Mouse (Mus musculus) lung, adult 18-20 months (tissue): Measurements from ENCODE around the gene Ube2b.

Experiments
- DNase-seq, 2 experiments: peaks; one replicate each; pipeline ENCODE4 v3.0.0; 2022; ENCODE audit warnings: mixed read lengths in 2 of 2

Gene Ube2b

DNA sequence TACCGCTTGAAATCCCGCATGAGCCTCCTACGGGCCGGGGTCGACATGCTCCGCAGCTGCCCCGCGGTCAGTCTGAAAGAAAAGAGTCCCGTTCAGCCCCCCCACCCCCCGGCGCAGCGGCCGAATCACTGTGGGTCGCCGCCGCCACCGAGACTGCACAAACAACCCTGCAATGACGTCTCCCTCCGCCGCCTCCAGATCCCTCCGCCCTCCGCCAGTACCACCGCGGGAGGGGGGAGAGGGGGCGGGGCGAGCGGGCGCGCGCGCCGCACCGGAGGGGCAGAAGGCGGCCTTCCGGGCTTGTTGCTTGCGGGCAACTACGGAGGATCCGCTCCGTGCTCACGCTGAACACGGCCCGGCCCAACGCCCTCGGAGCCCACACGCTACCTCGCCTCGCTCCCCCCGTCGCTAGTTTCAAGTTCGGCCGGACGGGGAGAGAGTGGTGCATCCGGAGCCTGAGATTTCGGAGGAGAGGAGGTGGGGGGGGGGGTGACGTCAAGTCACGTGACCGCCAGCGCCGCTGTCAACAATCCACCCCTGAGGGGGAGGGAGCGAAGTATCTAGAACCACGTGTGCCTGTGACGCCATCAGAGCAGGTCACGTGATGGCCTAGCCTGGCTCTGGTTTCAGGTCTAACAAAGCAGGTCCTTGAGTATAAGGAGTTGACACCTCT, at the start of gene Ube2b:
Ube2b (minus strand) TSS at position 473 of the 673 bp plus-strand sequence.
- peak; percentile 97 to 98 for DNase-seq

DNA sequence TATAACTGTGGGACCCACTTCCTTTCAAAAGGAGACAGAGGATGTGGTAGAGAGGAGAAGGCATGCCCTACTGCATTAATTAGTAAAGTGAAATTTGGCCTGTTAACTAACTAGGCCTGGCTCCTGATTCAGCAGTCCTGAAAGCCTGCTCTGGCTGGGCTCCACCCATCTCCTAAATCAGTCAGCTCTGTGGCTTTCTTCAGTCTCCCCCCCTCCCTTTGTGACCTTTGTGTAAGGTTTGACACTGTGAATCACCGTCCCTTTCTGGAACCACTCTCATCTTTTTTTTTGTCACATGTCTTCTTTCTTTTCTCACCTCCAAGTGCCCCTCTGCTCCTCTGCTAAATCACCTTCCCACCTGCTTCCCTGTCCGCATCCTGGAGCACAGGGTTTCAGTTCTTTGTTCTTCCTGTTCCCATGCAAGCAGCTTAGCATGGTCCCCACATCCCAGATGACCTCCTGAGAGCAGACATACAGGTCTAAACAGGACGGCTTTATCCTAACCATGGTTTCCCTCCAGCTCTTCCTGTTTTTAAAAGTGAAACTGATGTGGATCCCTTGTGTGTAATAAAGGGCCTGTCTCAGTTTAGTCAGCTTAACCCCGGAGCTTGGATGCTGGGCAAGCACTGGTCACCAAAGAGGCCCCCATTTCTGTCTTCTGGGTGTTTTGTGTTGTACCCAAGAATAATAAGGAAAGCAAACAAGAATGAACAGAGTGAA, 46.0 kb upstream of the Ube2b start:
- peak in 1 of 2 experiments; percentile 9 for DNase-seq

DNA sequence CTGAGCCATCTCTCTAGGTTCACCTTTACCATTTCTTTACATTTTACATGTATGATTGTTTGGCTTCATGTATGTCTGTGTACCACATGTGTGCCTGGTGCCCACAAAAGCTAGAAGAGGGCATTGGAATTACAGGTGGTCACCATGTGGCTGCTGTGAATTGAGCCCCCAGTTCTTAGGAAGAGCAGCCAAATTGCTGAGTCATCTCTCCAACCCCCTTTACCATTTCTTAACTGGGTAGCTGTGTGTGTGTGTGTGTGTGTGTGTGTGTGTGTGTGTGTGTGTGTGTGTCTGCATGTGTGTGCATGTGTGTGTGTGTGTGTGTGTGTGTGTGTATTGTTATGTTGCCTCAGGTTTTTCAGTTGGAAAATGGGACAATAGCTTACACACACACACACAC, 43.6 kb upstream of the Ube2b start:
- no peak for DNase-seq

DNA sequence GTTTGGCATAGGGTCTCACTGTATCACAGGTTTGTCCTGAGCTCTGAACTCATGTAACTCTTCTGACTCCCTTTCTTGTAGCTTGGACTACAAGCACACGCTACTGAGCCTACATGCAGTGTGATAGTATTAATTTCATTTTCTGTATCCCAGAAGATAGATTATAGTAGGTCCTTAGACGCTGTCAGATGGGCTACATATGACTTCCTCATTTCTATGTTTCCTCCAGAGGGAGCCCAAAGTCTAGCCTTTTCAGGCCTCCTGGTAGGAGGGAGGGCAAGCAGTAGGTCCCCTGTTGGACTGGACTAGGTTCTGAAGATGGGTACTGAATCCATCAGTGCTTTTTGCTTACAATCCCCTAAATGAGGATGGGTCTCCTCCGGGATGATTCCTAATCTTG, 42.7 kb upstream of the Ube2b start:
- DNase-seq, result no peak

DNA sequence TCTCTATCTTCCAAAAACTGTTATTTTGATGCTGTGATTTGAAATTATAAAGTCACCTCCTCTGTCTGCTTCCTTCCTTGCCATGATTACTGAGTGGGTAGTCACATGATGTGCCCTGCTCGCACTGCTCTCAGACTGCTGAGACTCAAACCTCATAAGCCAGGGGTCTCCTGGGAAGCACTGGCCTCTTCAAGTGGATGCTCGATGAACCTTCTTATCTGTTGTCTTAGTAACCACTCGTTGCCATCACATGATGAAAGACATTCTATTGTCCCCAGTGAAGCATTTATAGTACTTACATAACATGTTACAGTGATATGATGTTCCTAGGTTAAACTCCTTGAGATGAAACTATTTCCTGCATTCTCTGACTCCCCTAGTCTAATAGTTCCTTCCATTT, 37.1 kb upstream of the Ube2b start:
- DNase-seq, result no peak

DNA sequence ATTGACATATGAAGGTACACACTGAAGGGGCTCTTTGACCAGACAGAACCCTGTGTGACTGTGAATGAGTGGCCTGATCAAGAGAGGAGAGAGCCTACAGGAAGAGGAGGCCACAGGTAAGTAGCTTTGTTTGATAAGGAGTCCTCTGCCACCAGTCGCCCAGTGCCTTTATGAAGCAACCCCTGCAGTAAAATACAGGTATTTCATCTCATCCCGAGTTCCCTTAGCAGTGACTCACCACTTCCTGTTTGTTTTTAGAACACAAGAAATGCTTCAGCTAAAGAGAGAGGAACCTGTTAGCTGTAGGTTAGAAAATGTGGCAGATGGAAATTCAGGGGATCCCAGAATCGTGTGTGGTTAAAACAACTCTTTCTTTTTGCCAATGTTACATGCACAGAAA, 35.3 kb upstream of the Ube2b start:
- DNase-seq, result no peak

DNA sequence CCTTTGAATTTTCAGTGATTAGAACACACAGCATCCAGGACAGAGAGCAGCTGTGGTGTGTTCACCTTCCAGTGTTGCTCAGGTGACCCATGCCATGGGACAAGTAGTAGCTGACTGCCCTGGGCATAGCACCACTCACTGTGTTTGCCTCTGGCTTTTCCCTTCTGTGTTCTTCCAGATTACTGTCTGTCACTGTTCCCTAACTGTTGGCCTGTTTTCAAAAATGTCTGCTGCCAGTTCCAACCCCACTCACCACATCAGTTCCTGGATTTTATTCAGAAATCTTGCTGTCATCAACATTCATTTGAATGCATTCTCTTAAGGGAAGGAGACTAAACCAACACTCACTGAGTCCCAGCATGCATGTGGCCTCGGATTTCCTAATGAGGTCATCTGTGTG, 33.4 kb upstream of the Ube2b start:
- DNase-seq, result no peak

DNA sequence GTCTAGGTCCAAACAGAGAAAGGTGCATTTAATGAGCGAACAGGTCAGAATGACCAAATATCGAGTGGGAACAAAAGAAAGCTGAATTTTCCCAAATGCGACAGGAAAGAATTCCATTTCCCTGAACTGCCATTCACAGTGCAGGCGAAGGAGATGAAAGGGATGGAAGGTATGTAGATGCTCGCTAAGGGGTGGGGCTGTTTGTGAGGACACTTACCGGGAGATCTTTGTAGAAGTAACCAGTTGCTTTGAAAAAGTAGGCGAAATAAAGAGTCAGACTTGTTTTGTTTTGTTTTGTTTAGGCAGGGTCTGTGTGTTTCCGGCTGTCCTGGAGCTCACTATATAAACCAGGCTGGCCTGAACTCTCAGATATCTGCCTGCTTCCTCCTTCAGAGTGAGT, 31.8 kb upstream of the Ube2b start:
- DNase-seq, result no peak

DNA sequence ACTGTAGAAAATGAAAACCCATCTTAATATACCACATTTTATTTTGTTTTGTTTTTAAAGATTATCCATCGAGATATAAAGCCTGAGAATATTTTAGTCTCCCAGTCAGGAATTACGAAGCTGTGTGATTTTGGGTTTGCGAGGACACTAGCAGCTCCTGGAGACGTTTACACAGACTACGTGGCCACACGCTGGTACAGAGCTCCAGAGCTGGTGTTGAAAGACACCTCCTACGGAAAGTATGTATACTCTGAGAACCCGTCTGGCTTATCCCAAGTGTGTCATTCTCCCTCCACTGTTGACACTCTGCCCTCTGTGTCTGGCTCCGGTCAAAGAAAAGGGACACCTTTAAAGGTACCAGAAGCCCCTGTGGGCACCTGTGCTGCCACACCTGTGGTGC, 17.7 kb upstream of the Ube2b start:
- no peak for DNase-seq

DNA sequence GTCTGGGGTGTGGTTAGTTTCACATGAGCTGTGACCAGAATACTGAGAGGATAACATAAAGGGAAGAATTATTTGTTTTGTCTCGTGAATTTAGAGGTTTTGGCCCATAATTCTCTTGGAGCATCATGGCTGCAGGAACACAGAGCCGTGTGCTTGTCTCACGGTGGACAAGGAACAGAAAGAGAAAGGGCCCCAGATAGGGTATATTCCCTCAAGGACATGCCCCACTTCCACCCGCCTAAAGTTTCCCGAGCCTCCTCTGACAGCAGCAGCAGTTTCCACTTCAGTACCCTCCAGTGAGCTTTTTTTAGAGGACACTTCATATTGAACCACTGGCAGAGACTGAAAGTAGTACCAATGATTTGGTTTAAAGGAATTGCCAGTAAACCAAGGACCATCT, 11.0 kb upstream of the Ube2b start:
- DNase-seq, result no peak

DNA sequence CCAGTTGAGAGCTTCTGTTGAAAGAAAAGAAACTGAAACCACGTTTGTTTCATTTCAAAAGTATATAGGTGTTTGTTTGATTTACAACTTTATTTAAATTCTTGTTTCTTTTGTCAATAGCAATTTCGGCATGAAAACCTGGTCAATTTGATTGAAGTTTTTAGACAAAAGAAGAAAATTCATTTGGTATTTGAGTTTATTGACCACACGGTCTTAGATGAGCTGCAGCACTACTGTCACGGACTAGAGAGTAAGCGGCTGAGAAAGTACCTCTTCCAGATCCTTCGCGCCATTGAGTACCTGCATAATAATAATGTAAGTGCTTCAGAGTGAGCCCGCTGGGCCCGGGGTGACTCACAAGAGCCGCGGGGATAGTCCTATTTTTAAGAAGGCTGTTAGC, 10.4 kb upstream of the Ube2b start:
- no peak for DNase-seq

DNA sequence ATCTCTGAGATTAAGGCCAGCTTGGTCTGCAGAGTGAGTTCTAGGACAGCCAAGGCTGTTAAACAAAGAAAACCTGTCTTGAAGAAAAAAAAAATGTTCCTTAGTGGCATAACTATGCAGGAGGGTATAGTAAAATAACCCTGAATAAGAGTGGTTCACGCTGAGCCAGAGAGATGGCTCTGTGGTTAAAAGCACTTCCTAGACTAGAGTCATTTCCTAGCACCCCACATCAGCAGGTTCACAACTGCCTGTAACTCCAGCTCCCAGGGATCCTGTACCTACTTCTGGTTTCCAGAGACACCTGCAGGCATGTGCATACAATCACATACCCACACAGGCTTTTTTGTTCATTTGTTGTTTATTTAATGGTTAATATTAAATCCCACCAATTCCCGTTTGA, 5.0 kb upstream of the Ube2b start:
- DNase-seq, result no peak

DNA sequence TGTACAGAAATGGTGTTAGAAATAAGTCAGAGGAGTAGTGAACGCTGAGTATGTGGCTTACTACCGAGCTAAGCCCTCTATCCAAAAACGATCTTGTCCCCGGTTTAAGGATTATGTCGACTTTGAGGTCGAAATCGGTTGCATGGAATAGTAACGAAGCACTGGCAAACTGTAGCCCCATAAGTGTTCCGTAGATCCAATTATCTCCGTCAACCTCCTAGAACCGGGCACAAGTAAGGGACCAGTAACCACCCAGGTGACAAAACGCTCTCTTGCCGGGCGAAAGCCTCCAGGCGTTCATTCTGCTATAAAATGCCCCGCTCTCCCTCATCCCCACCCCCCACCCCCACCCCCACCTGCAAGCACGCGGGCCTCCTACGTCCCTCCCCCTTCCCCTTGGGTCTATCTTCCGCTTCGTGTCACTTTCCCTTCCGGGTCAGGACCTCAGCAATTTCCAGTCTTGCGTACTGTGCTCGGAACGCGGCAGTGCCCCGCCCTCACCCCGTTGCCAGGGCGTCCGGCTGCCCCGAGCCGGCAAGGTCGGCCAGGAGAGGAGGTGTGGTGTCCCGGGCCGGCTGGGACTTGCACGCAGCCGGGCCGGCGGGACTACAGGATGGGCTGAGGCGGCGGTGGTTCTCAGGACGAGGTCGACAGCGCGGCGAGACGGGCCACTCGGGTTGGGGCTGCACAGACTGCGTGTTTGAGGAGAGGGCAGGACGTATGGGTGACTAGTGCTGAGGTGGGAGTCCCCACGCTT, 3.4 kb upstream of the Ube2b start, which contains the start of gene Cdkl3:
Cdkl3 (plus strand) TSS at position 450 of the 757 bp plus-strand sequence.
- peak; percentile 96 to 98 for DNase-seq

DNA sequence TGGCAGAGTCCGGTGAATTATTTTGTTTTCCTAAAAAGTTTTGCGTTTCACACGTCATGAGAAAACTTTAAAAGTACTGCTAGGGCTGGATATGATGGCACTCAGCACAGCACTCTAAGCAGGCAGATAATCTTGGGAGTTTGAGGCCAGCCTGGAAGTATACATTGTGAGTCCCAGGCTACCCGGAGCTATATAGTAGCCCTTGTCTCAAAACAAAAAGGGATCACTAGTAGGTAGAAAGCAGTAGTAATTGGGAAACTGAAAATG, 2.9 kb upstream of the Ube2b start:
- DNase-seq, result no peak

DNA sequence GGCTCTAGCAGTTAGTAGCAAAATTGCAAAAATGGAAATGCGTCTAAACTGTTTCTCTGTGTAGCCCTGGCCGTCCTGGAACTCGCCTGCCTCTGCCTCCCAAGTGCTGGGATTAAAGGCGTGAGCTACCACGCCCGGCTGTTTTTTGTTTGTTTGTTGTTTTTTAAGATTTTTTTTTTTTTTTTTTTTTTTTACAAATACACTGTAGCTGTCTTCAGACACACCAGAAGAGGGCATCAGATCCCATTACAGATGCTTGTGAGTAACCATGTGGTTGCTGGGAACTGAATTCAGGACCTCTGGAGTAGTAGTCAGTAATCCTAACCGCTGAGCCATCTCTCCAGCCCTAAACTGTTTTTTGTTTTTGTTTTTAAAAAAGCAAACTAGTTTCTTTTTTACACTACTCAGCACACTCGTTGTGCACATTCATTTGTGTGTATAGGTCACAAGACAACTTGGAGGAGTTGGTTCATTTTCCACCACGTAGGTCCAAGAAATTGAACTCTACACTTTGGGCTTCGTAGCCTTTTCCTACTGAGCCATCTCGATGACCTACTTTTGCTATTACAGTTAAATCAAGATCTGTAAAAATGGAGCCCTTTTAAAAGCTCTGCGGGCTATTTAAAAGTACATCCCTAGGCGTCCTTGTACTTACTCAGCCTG, 2.4 kb upstream of the Ube2b start:
- DNase-seq, result no peak

DNA sequence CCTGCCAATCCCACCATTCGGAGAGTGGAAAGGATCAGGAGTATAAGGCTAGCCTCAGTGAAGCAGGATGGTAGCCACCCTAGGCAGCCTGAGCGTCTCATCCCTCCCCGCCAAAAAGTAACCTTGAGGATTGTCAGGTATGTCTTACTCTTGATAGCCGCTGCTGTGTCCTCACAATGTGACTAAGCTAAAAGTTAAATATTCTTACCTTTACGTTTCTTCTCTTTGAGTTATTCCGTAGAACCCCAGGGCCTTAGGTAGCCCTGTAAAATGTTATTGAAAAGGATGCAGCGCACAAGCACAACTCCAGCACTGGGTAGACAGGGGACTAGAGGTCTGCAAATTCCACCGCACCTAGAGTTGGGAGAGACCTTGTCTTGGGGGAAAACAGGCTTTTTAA, 1.3 kb upstream of the Ube2b start:
- DNase-seq, result no peak

DNA sequence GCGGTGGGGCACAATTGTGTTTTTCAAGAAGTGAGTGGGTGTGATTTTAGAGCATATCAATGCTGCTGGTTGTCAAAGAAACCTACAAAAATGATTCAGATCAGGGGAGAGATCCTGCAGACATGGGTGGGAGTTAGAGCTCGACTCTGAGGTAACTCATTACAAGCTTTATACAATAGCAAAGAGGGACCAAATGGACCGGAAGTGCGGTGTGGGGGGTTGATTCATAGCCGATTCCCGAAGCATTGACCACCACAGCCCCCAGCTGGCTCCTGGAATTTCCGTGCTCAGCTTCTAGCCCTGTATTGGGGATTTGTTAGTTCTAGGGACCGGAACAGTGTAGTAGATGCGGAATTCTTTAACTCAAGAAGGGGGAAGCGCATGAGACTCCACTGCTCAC, 779 bp upstream of the Ube2b start:
- no peak for DNase-seq

DNA sequence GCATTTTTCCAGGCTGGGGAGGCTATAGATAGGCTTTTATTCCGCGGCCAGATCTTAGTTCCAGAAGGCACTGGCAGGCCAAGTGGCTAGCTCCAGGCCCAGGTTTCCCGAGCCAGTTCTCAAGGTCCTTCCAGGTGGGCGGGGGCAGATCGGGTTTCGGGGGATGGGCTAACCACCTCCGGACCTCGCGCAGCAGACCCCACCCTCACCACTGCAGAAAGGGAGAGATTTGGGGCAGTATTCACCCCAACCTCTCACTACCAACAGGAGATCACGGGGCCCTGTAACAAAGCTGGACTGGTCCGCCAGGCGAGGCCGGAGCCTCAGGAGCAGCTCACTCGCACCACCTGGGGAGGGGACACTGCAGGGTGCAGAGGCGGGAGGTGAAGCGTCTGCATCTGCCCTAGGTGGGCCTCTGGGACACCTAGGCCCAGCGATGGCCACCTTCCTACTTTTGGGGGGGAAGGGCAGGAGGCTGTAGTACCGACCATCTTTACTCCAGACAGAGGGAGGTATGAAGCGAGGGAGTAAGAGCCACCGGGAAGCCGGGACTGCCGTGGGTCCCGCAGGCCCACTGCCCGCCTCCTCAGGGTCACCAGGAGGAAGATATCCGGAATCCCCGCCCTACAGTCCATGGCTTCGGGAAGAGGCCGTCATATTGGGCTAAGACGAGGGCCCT, 812 bp downstream of the Ube2b start:
- DNase-seq, result peak; percentile 75 to 80

DNA sequence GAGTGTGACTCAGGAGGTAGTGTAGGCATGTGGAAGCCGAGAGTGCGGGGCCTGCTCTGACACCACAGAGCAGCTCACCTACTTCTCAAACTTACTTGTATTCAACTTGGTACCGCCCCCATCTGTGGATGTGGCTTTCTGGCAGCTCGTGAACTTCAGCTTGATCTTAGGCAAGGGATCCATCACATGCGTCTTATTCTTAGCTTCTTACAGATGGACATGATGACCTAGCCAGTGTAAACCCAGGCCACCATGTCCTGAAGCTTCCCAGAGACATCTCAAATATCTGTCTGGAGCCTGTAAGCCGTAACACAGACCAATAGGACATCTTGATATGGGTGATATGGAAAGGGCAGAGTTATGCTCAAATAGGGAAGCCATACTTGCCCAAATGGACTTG, 28.9 kb downstream of the Ube2b start:
- DNase-seq, result no peak

DNA sequence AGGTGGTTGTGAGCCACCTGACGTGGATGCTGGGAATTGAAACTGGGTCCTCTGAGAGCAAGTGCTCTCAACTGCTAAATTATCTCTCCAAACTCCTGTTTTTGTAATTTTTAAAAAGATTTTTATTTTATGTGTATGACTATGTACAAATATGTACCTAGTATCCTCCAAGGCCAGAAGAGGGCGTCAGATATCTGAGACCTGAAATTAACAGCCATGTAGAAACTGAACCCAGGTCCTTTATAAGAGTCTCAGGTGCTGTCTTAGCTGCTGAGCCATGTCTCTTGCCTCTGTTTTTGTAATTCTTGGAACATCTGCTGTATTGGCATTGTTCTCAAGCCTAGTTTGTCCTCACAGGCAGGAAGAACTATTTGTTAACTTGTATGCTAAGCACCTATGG, 31.1 kb downstream of the Ube2b start:
- DNase-seq, result no peak

DNA sequence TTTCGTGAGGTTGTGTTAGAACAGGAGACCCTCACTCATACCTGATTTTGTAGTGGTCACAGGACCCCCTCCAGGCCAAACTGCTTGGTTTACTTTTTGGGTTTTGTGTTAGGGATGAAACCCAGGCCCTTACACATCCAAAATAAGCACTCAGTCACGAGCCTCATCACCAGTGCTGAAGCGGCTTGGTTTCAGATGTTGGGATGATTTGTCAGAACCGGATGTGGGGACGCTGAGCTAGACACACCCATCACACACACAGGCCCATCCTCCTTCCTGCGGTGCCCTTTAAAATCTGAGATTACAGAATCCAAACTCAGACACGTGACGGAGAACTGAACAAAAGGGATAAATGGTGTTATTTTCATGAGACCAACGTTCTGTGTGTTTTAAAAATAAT, 31.7 kb downstream of the Ube2b start:
- no peak for DNase-seq

DNA sequence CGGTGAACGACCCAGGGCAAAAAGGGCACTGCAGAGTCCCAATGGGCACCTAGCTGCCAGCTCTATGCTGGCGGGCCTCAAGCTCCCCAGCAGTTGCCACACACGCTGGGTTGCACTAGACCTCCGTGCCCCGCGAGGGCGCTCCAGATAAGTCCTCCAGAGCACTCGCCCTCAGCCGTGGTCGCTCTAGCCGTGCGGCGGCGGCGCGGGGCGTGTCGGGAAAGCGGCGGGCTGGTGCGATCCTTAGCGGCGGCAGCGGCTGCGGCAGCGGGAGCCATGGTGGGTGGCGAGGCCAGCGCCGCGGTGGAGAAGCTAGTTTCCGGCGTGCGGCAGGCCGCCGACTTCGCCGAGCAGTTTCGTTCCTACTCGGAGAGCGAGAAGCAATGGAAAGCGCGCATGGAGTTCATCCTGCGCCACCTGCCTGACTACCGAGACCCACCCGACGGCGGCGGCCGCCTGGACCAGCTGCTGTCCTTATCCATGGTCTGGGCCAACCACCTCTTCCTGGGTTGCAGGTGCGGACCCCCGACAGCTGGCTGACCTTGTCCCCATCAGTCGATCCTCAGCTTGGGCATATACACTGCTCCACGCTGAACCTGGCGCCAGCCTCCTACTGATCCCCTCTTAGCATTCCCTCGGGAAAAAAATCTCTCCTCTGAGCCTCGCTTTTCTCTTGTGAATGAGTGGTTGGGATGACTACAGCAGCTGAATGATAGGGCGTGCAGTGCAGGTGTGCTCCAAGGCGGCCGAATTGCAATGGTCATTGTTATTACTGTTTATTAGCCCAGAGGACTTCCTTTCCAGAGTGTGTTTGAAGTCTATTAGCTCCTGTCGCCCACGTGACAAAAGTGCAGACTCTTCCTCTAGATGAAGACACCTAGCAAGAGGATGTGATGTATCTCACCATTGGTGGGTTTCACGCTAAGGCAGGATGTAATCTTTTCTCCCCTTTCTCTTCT, 32.8 kb downstream of the Ube2b start, which contains the start of gene Cdkn2aipnl:
Cdkn2aipnl (plus strand) TSS at position 219 of the 959 bp plus-strand sequence.
- peak; percentile 94 to 96 for DNase-seq
